Mouse (Mus musculus) liver, adult 2 months (tissue): ENCODE measurements around the gene Agrn. TPM values are rescaled to one million over a fixed set of nuclear protein-coding genes. Genes with fewer than 3 reads are reported as not detected.

ENCODE experiments used
- DNase-seq: peaks from one replicate; pipeline ENCODE4 v3.0.0-alpha.2; 2011; ENCODE audit warnings: low read depth, low spot score; ENCODE audit errors: extremely low read depth
- H3K27ac ChIP-seq: fragments of 200-500 bp; replicated peaks from 2 replicates; pipeline ENCODE4 v1.5.1; 2012; ENCODE audit warnings: low read depth, mild to moderate bottlenecking, control low read depth, inconsistent platforms, low read length; ENCODE audit not compliant: insufficient read depth
- H3K27me3 ChIP-seq: fragments of 200-500 bp; 2 replicates; pipeline ENCODE4 v1.6.1; 2012; ENCODE audit warnings: mild to moderate bottlenecking, moderate library complexity, low read length, inconsistent platforms; ENCODE audit not compliant: control insufficient read depth, insufficient read depth
- H3K36me3 ChIP-seq: fragments of 200-500 bp; 2 replicates; pipeline ENCODE4 v1.6.1; 2012; ENCODE audit warnings: low read length, inconsistent platforms; ENCODE audit not compliant: control insufficient read depth, insufficient read depth
- H3K4me1 ChIP-seq: fragments of 200-500 bp; 2 replicates; pipeline ENCODE4 v1.6.1; 2011; ENCODE audit warnings: low read length; ENCODE audit not compliant: control insufficient read depth, insufficient read depth
- H3K4me3 ChIP-seq: fragments of 200-500 bp; 2 replicates; pipeline ENCODE4 v1.5.1; 2011; ENCODE audit warnings: low read depth, mild to moderate bottlenecking, control low read depth, low read length, moderate library complexity; ENCODE audit not compliant: insufficient read depth
- H3K79me2 ChIP-seq: fragments of 200-500 bp; 2 replicates; pipeline ENCODE4 v1.6.1; 2012; ENCODE audit warnings: inconsistent platforms, mild to moderate bottlenecking, low read length, moderate library complexity; ENCODE audit not compliant: control insufficient read depth, insufficient read depth
- H3K9ac ChIP-seq: fragments of 200-500 bp; 2 replicates; pipeline ENCODE4 v1.6.1; 2012; ENCODE audit warnings: low read depth, mild to moderate bottlenecking, control low read depth, inconsistent platforms, low read length
- CTCF ChIP-seq: fragments of 200-500 bp; IDR thresholded peaks from 2 replicates; pipeline ENCODE4 v1.5.1; 2011; ENCODE audit warnings: low read depth, low read length, control low read depth
- POLR2A ChIP-seq: fragments of 200-500 bp; IDR thresholded peaks from 2 replicates; pipeline ENCODE4 v1.6.1; 2011; ENCODE audit warnings: low read length, control low read depth; ENCODE audit not compliant: insufficient read depth; ENCODE audit errors: extremely low read depth
- WGBS: fragments of 180-500 bp; shearing (Covaris S2); methylation state at CpG from one replicate; pipeline ENCODE4 v1.1.7; 2018; 5-methylcytosine and 5-hydroxymethylcytosine counted together
- polyA plus RNA-seq: library from polyadenylated mRNA; depleted of rRNA; stranded (reverse); fragments of >200 nt; gene quantifications from 2 replicates; pipeline ENCODE4 v1.2.3, GENCODE M21; 2012
- total RNA-seq: library from RNA; depleted of rRNA; stranded (reverse); fragments of >200 nt; gene quantifications from 2 replicates; pipeline ENCODE4 v1.2.3, GENCODE M21; 2014

The Agrn gene
- total and polyA plus RNA-seq, 2 experiments = 10.4 to 33.2 TPM

- H3K79me2 ChIP-seq = 0 out of 2 replicates have a peak, but pooled peaks cover 6% of the 10 kb centered on the region
- no peaks in the 10 kb centered on the region for H3K27me3 ChIP-seq
- peaks cover 7% of the 10 kb centered on the region; the same call in 1 of the 2 replicates for H3K4me1 ChIP-seq
- H3K4me3 ChIP-seq = peak overlapping the region; percentile 91
- DNase-seq = no peak
- peak overlapping the region; percentile 96 for H3K9ac ChIP-seq
- 17% methylated on average over 35 of the region's 35 CpGs for WGBS
- TF ChIP-seq CTCF (no peak), POLR2A (no peak)
- no peak overlapping the region for H3K27ac ChIP-seq
- no peaks in the 10 kb centered on the region for H3K36me3 ChIP-seq
These were observed 1.1 kb downstream of the Agrn start for GRCm38 (mm10) chr4:156195927-156196870.

- Histone ChIP-seq H3K4me3 (no peak overlapping the region), H3K27ac (no peak overlapping the region), H3K9ac (no peak overlapping the region), H3K36me3 (no peaks in the 10 kb centered on the region), H3K79me2 (0 out of 2 replicates have a peak, but pooled peaks cover 6% of the 10 kb centered on the region), H3K27me3 (no peaks in the 10 kb centered on the region), H3K4me1 (peaks cover 7% of the 10 kb centered on the region; the same call in 1 of the 2 replicates)
- 82% methylated on average over 6 of the region's 6 CpGs for WGBS
- no peak for DNase-seq
- TF ChIP-seq CTCF = no peak
These were observed 2.9 kb downstream of the Agrn start for GRCm38 (mm10) chr4:156194346-156194745.

- H3K27ac ChIP-seq = no peak overlapping the region
- no peak overlapping the region for H3K4me3 ChIP-seq
- TF ChIP-seq CTCF (no peak), POLR2A (no peak)
- 86% methylated on average over 5 of the region's 5 CpGs for WGBS
- H3K27me3 ChIP-seq = no peaks in the 10 kb centered on the region
- 0 out of 2 replicates have a peak, but pooled peaks cover 6% of the 10 kb centered on the region for H3K79me2 ChIP-seq
- no peak overlapping the region for H3K9ac ChIP-seq
- no peak for DNase-seq
- peaks cover 7% of the 10 kb centered on the region; the same call in 1 of the 2 replicates for H3K4me1 ChIP-seq
- no peaks in the 10 kb centered on the region for H3K36me3 ChIP-seq
These were observed 3.4 kb downstream of the Agrn start for GRCm38 (mm10) chr4:156193906-156194305.

GRCm38 (mm10) chr4:156193200-156193590 lies 4.1 kb downstream of the Agrn start:
- no peak overlapping the region for H3K4me3 ChIP-seq
- H3K36me3 ChIP-seq = no peaks in the 10 kb centered on the region
- TF ChIP-seq POLR2A (no peak), CTCF (no peak)
- no peak for DNase-seq
- H3K9ac ChIP-seq = no peak overlapping the region
- WGBS = 81% methylated on average over 2 of the region's 2 CpGs
- 0 out of 2 replicates have a peak, but pooled peaks cover 6% of the 10 kb centered on the region for H3K79me2 ChIP-seq
- no peaks in the 10 kb centered on the region for H3K27me3 ChIP-seq
- H3K27ac ChIP-seq = no peak overlapping the region
- peaks cover 7% of the 10 kb centered on the region; the same call in 1 of the 2 replicates for H3K4me1 ChIP-seq

- no peaks in the 10 kb centered on the region for H3K27me3 ChIP-seq
- 75% methylated on average over 8 of the region's 8 CpGs for WGBS
- H3K27ac ChIP-seq = no peak overlapping the region
- no peak overlapping the region for H3K4me3 ChIP-seq
- H3K79me2 ChIP-seq = 0 out of 2 replicates have a peak, but pooled peaks cover 6% of the 10 kb centered on the region
- peaks cover 5% of the 10 kb centered on the region; the same call in 1 of the 2 replicates for H3K4me1 ChIP-seq
- H3K9ac ChIP-seq = no peak overlapping the region
- TF ChIP-seq CTCF = no peak
- TF ChIP-seq POLR2A = no peak
- DNase-seq = no peak
- H3K36me3 ChIP-seq = no peaks in the 10 kb centered on the region
These were observed 4.7 kb downstream of the Agrn start for GRCm38 (mm10) chr4:156192421-156193199.
